Mouse (Mus musculus): ENCODE measurements around the gene Nphp4.

Nphp4 gene

GRCm38 (mm10) chr4:152568006-152568405, 91.5 kb downstream of the Nphp4 start:
- DNase-seq (ENCODE audit: low spot score), result no peak

GRCm38 (mm10) chr4:152568662-152569395, 92.3 kb downstream of the Nphp4 start:
- no peak for DNase-seq (ENCODE audit: low spot score)

GRCm38 (mm10) chr4:152574266-152574665, 97.8 kb downstream of the Nphp4 start:
- no peak for DNase-seq (ENCODE audit: low spot score)

GRCm38 (mm10) chr4:152576826-152577225, 100.3 kb downstream of the Nphp4 start:
- DNase-seq (ENCODE audit: low spot score), result no peak

- no peak for DNase-seq (ENCODE audit: low spot score)
These were observed 103.5 kb downstream of the Nphp4 start for GRCm38 (mm10) chr4:152579956-152580355.

GRCm38 (mm10) chr4:152582206-152582605, 105.7 kb downstream of the Nphp4 start:
- DNase-seq (ENCODE audit: low spot score), result no peak

- no peak for DNase-seq (ENCODE audit: low spot score)
These were observed 107.1 kb downstream of the Nphp4 start for GRCm38 (mm10) chr4:152583616-152584015.

GRCm38 (mm10) chr4:152585526-152585925, 109.0 kb downstream of the Nphp4 start:
- no peak for DNase-seq (ENCODE audit: low spot score)

GRCm38 (mm10) chr4:152586175-152586574, 109.7 kb downstream of the Nphp4 start:
- no peak for DNase-seq (ENCODE audit: low spot score)

- no peak for DNase-seq (ENCODE audit: low spot score)
These were observed 127.8 kb downstream of the Nphp4 start for GRCm38 (mm10) chr4:152604285-152604684.

- no peak for DNase-seq (ENCODE audit: low spot score)
These were observed 132.7 kb downstream of the Nphp4 start for GRCm38 (mm10) chr4:152609196-152609595.

GRCm38 (mm10) chr4:152610026-152610425, 133.5 kb downstream of the Nphp4 start:
- DNase-seq (ENCODE audit: low spot score), result no peak
